Mouse (Mus musculus) liver, embryonic 14.5 days (tissue): ENCODE results near the gene Cyp3a16. TPM values are rescaled to one million over a fixed set of nuclear protein-coding genes. Genes with fewer than 3 reads are reported as not detected.
"Not testable (repeated sequence)": the region's sequence is repeated elsewhere in the genome, so short reads cannot be mapped to it uniquely, and the experiment has no call there.

Experiments
- ATAC-seq: fragments of 200-750 bp; cut with Nextera tagmentation; 2 replicates; pipeline ENCODE4 v1.8.0; 2017; ENCODE audit warnings: moderate number of reproducible peaks, mild to moderate bottlenecking, moderate library complexity; ENCODE audit not compliant: insufficient read depth
- DNase-seq, 3 experiments: peaks; one replicate each; pipeline ENCODE4 v3.0.0-alpha.2; 2012 to 2013; ENCODE audit warnings: low read depth in 3 of 3, low spot score in 3 of 3
- H3K27ac ChIP-seq: fragments of 300-500 bp; sonication (generic); 2 replicates; pipeline ENCODE4 v1.5.1; 2014; ENCODE audit warnings: moderate library complexity, mild to moderate bottlenecking, control low read depth, inconsistent platforms
- H3K27me3 ChIP-seq: fragments of 300-500 bp; sonication (generic); 2 replicates; pipeline ENCODE4 v1.6.1; 2014; ENCODE audit warnings: mild to moderate bottlenecking, low read length, moderate library complexity; ENCODE audit not compliant: control insufficient read depth, insufficient read depth
- H3K36me3 ChIP-seq: fragments of 300-500 bp; sonication (generic); replicated peaks from 2 replicates; pipeline ENCODE4 v1.6.1; 2014; ENCODE audit warnings: low read depth; ENCODE audit not compliant: control insufficient read depth, insufficient read depth
- H3K4me1 ChIP-seq, 2 experiments: fragments of 200-500 bp in 1 of 2; fragments of 300-500 bp in 1 of 2; sonication (generic) in 1 of 2; replicated peaks; 2 replicates each; pipeline ENCODE4 v1.6.1; 2012 to 2014; ENCODE audit warnings: antibody characterized with exemption in 1 of 2, inconsistent platforms in 1 of 2, low read length in 1 of 2; ENCODE audit not compliant: control insufficient read depth in 2 of 2, insufficient read depth in 2 of 2
- H3K4me2 ChIP-seq: fragments of 300-500 bp; sonication (generic); 2 replicates; pipeline ENCODE4 v1.6.1; 2014; ENCODE audit warnings: low read depth, mild to moderate bottlenecking, control low read depth, moderate library complexity
- H3K4me3 ChIP-seq, 2 experiments: fragments of 200-500 bp in 1 of 2; fragments of 300-500 bp in 1 of 2; sonication (generic) in 1 of 2; 2 replicates each; pipeline ENCODE4 v1.5.1; 2012 to 2014; ENCODE audit warnings: low read depth in 2 of 2, low read length in 2 of 2, mild to moderate bottlenecking in 2 of 2, control low read depth in 1 of 2, inconsistent platforms in 1 of 2, moderate library complexity in 1 of 2; ENCODE audit not compliant: insufficient read depth in 1 of 2
- H3K9ac ChIP-seq: fragments of 300-500 bp; sonication (generic); replicated peaks from 2 replicates; pipeline ENCODE4 v1.6.1; 2014; ENCODE audit warnings: mild to moderate bottlenecking, control low read depth, moderate library complexity
- H3K9me3 ChIP-seq: fragments of 300-500 bp; sonication (generic); 2 replicates; pipeline ENCODE4 v1.6.1; 2016; ENCODE audit warnings: low read length, mixed read lengths; ENCODE audit not compliant: control insufficient read depth
- CTCF ChIP-seq: IDR thresholded peaks from 2 replicates; pipeline ENCODE4 v1.5.1; 2016; ENCODE audit warnings: antibody characterized with exemption, low read depth, control low read depth
- EP300 ChIP-seq: IDR thresholded peaks from 2 replicates; pipeline ENCODE4 v1.6.1; 2016; ENCODE audit warnings: antibody characterized with exemption, low read depth
- WGBS: fragments of 180-500 bp; shearing (Covaris S2); extraction: QIAGEN DNeasy Blood & Tissue Kit; methylation state at CpG from one replicate; pipeline ENCODE4 v1.1.7; 2014; ENCODE audit not compliant: insufficient replicate concordance; 5-methylcytosine and 5-hydroxymethylcytosine counted together
- polyA plus RNA-seq, 2 experiments: library from polyadenylated mRNA; depleted of rRNA in 1 of 2; stranded (reverse) in 1 of 2; unstranded in 1 of 2; fragments of >200 nt; fragmentation: Nextera tagmentation in 1 of 2; extraction: Ambion mirVana in 1 of 2; gene quantifications; 2 replicates each; pipeline versions ENCODE4 v1.2.1 to v1.2.3; 2012 to 2014

Cyp3a16 gene
- polyA plus RNA-seq, 2 experiments, result 2.6 to 4.9 TPM

GRCm38 (mm10) chr5:145433688-145434087 is 35.8 kb downstream of the Cyp3a16 start:
- 45% methylated on average over 1 of the region's 1 CpGs for WGBS
- Histone ChIP-seq H3K4me3 (no peak overlapping the region), H3K4me2 (no peak overlapping the region), H3K36me3 (no peaks in the 10 kb centered on the region), H3K9ac (no peak overlapping the region), H3K27me3 (no peaks in the 10 kb centered on the region), H3K27ac (no peak overlapping the region), H3K9me3 (no peaks in the 10 kb centered on the region), H3K4me1 (no peaks in the 10 kb centered on the region)
- TF ChIP-seq CTCF (no peak), EP300 (no peak)
- ATAC-seq, result no peak
- no peak for DNase-seq

- Histone ChIP-seq H3K36me3 (no peaks in the 10 kb centered on the region), H3K4me3 (no peak overlapping the region), H3K9me3 (no peaks in the 10 kb centered on the region), H3K4me1 (no peaks in the 10 kb centered on the region), H3K27ac (no peak overlapping the region), H3K4me2 (no peak overlapping the region), H3K27me3 (no peaks in the 10 kb centered on the region), H3K9ac (no peak overlapping the region)
- DNase-seq (no peak), ATAC-seq (no peak)
- TF ChIP-seq CTCF (no peak), EP300 (no peak)
These were observed 38.5 kb downstream of the Cyp3a16 start for GRCm38 (mm10) chr5:145431004-145431403.

- Histone ChIP-seq H3K4me2 (no peak overlapping the region), H3K4me1 (no peaks in the 10 kb centered on the region), H3K4me3 (no peak overlapping the region), H3K9ac (no peak overlapping the region), H3K36me3 (no peaks in the 10 kb centered on the region), H3K27ac (no peak overlapping the region), H3K27me3 (no peaks in the 10 kb centered on the region), H3K9me3 (no peaks in the 10 kb centered on the region)
- TF ChIP-seq EP300 (no peak), CTCF (no peak)
- DNase-seq (no peak), ATAC-seq (no peak)
- 60% methylated on average over 1 of the region's 1 CpGs for WGBS
These were observed 47.2 kb downstream of the Cyp3a16 start for GRCm38 (mm10) chr5:145422287-145422686.

- not testable (repeated sequence) for H3K9me3 ChIP-seq, DNase-seq
- WGBS, result 64% methylated on average over 9 of the region's 9 CpGs
These were observed 54.1 kb downstream of the Cyp3a16 start for GRCm38 (mm10) chr5:145415416-145415815.

More at GRCm38 (mm10) chr5:145415416-145415815, 54.1 kb downstream of the Cyp3a16 start:
- not testable (repeated sequence) for H3K4me2 ChIP-seq, H3K4me1 ChIP-seq, H3K9ac ChIP-seq, H3K36me3 ChIP-seq, H3K27me3 ChIP-seq, H3K4me3 ChIP-seq, H3K27ac ChIP-seq, ATAC-seq

Other genes starting within 250 kb of the Cyp3a16 start
- 6.6 and 8.3 TPM in 2 replicates for gene Zfp655, start 238.0 kb downstream of the Cyp3a16 start, polyA plus RNA-seq (2012; rRNA removed)
- gene Zfp655, start 238.0 kb downstream of the Cyp3a16 start, polyA plus RNA-seq (2014; fragmentation: Nextera tagmentation; extraction: Ambion mirVana), result 18.7 and 21.0 TPM in 2 replicates
- 3.2 and 4.4 TPM in 2 replicates for gene Zscan25, start 189.2 kb downstream of the Cyp3a16 start, polyA plus RNA-seq (2012; rRNA removed)
- 0.21 and 0.39 TPM in 2 replicates for gene Zscan25, start 189.2 kb downstream of the Cyp3a16 start, polyA plus RNA-seq (2014; fragmentation: Nextera tagmentation; extraction: Ambion mirVana)
- gene Cyp3a57, start 124.4 kb downstream of the Cyp3a16 start, polyA plus RNA-seq (2012; rRNA removed), result 0.02 TPM in 1 of 2 replicates, not detected in the other
- gene Cyp3a57, start 124.4 kb downstream of the Cyp3a16 start, polyA plus RNA-seq (2014; fragmentation: Nextera tagmentation; extraction: Ambion mirVana), result 0.05 and 0.06 TPM in 2 replicates
- not detected in 2 replicates for gene Cyp3a41b, start 115.0 kb upstream of the Cyp3a16 start, polyA plus RNA-seq (2012; rRNA removed)
- not detected in 2 replicates for gene Cyp3a41b, start 115.0 kb upstream of the Cyp3a16 start, polyA plus RNA-seq (2014; fragmentation: Nextera tagmentation; extraction: Ambion mirVana)